Mouse (Mus musculus) small intestine, adult 2 months (tissue): ENCODE results near the gene Fam184a.

Source experiments
- CTCF ChIP-seq: fragments of 200-500 bp; IDR thresholded peaks from 2 replicates; pipeline ENCODE4 v1.5.1; 2012; ENCODE audit warnings: low read depth, mild to moderate bottlenecking, control low read depth, inconsistent platforms, low read length, moderate library complexity, mixed read lengths; ENCODE audit not compliant: insufficient replicate concordance, insufficient read length; ENCODE audit errors: extremely low read depth
- POLR2A ChIP-seq: fragments of 200-500 bp; IDR thresholded peaks from 2 replicates; pipeline ENCODE4 v1.6.1; 2012; ENCODE audit warnings: low read depth, mild to moderate bottlenecking, control low read depth, inconsistent platforms, low read length, moderate library complexity

GRCm38 (mm10) chr10:53698531-53698930 is 52.4 kb downstream of the Fam184a start:
- no peak for TF ChIP-seq CTCF
- TF ChIP-seq POLR2A, result no peak
